Mouse (Mus musculus) lung, embryonic 14.5 days (tissue): ENCODE measurements around the gene Slc5a4a. TPM values are rescaled to one million over a fixed set of nuclear protein-coding genes. Genes with fewer than 3 reads are reported as not detected.
A peak's percentile ranks its signal among the peaks of the same experiment; 100 is the strongest.

Source experiments
- ATAC-seq: fragments of 200-750 bp; cut with Nextera tagmentation; 2 replicates; pipeline ENCODE4 v1.8.0; 2017; ENCODE audit warnings: mild to moderate bottlenecking, moderate TSS enrichment, moderate library complexity; ENCODE audit not compliant: insufficient read depth
- DNase-seq: peaks from one replicate; pipeline ENCODE4 v3.0.0-alpha.2; 2015
- H3K27ac ChIP-seq: fragments of 300-500 bp; sonication (generic); 2 replicates; pipeline ENCODE4 v1.5.1; 2014; ENCODE audit warnings: low read depth, mild to moderate bottlenecking, moderate library complexity
- H3K27me3 ChIP-seq: fragments of 300-500 bp; sonication (generic); 2 replicates; pipeline ENCODE4 v1.6.1; 2014; ENCODE audit warnings: low read length, control low read depth; ENCODE audit not compliant: insufficient read depth
- H3K36me3 ChIP-seq: fragments of 300-500 bp; sonication (generic); 2 replicates; pipeline ENCODE4 v1.6.1; 2014; ENCODE audit warnings: control low read depth; ENCODE audit not compliant: insufficient read depth
- H3K4me1 ChIP-seq: fragments of 300-500 bp; sonication (generic); 2 replicates; pipeline ENCODE4 v1.6.1; 2014; ENCODE audit warnings: antibody characterized with exemption, control low read depth; ENCODE audit not compliant: insufficient read depth
- H3K4me2 ChIP-seq: fragments of 300-500 bp; sonication (generic); 2 replicates; pipeline ENCODE4 v1.6.1; 2014; ENCODE audit warnings: mild to moderate bottlenecking
- H3K4me3 ChIP-seq: fragments of 300-500 bp; sonication (generic); 2 replicates; pipeline ENCODE4 v1.5.1; 2014; ENCODE audit warnings: low read depth, low read length
- H3K9ac ChIP-seq: fragments of 300-500 bp; sonication (generic); 2 replicates; pipeline ENCODE4 v1.6.1; 2014
- H3K9me3 ChIP-seq: fragments of 300-500 bp; sonication (generic); 2 replicates; pipeline ENCODE4 v1.6.1; 2016; ENCODE audit warnings: low read depth, low read length, control low read depth
- CTCF ChIP-seq: IDR thresholded peaks from 2 replicates; pipeline ENCODE4 v1.5.1; 2016; ENCODE audit warnings: antibody characterized with exemption, low read depth
- WGBS: fragments of 180-500 bp; shearing (Covaris S2); extraction: QIAGEN DNeasy Blood & Tissue Kit; methylation state at CpG from one replicate; pipeline ENCODE4 v1.1.7; 2014; 5-methylcytosine and 5-hydroxymethylcytosine counted together
- polyA plus RNA-seq: library from polyadenylated mRNA; unstranded; fragments of >200 nt; fragmentation: Nextera tagmentation; extraction: Ambion mirVana; gene quantifications from 2 replicates; pipeline ENCODE4 v1.2.1, GENCODE M21; 2014

The Slc5a4a gene
- polyA plus RNA-seq, 1 experiment from 2014 or later, result not detected

- no peaks in the 10 kb centered on the region for H3K9me3 ChIP-seq
- no peak overlapping the region for H3K27ac ChIP-seq
- ATAC-seq, result no peak
- H3K4me3 ChIP-seq, result no peak overlapping the region
- no peaks in the 10 kb centered on the region for H3K4me1 ChIP-seq
- no peaks in the 10 kb centered on the region for H3K36me3 ChIP-seq
- 85% methylated on average over 3 of the region's 3 CpGs for WGBS
- no peak for DNase-seq
- no peak overlapping the region for H3K4me2 ChIP-seq
- no peak overlapping the region for H3K9ac ChIP-seq
- no peaks in the 10 kb centered on the region for H3K27me3 ChIP-seq
- TF ChIP-seq CTCF, result no peak
These were observed 54.2 kb downstream of the Slc5a4a start for GRCm38 (mm10) chr10:76201416-76201815.

GRCm38 (mm10) chr10:76201978-76202377 is 54.7 kb downstream of the Slc5a4a start:
- WGBS, result 17% methylated on average over 7 of the region's 7 CpGs
- DNase-seq, result peak; percentile 88
- no peaks in the 10 kb centered on the region for H3K9me3 ChIP-seq
- no peak overlapping the region for H3K9ac ChIP-seq
- no peak overlapping the region for H3K4me3 ChIP-seq
- no peak overlapping the region for H3K27ac ChIP-seq
- H3K4me1 ChIP-seq, result no peaks in the 10 kb centered on the region
- peaks cover 4% of the 10 kb centered on the region; the same call in 1 of the 2 replicates for H3K36me3 ChIP-seq
- TF ChIP-seq CTCF, result peak; percentile 77
- H3K27me3 ChIP-seq, result no peaks in the 10 kb centered on the region
- ATAC-seq, result no peak
- no peak overlapping the region for H3K4me2 ChIP-seq

GRCm38 (mm10) chr10:76203798-76204283 is 56.6 kb downstream of the Slc5a4a start:
- peaks cover 19% of the 10 kb centered on the region for H3K36me3 ChIP-seq
- TF ChIP-seq CTCF, result peak; percentile 57
- 0 out of 2 replicates have a peak, but pooled peaks have one; percentile 17 for ATAC-seq
- H3K27me3 ChIP-seq, result no peaks in the 10 kb centered on the region
- no peak overlapping the region for H3K27ac ChIP-seq
- WGBS, result 15% methylated on average over 18 of the region's 18 CpGs
- peak overlapping the region; percentile 56 for H3K9ac ChIP-seq
- DNase-seq, result peak; percentile 77
- H3K4me2 ChIP-seq, result peak overlapping the region; percentile 64
- H3K4me1 ChIP-seq, result no peaks in the 10 kb centered on the region
- no peaks in the 10 kb centered on the region for H3K9me3 ChIP-seq
- peak overlapping the region; percentile 34 for H3K4me3 ChIP-seq

GRCm38 (mm10) chr10:76207262-76207796 is 60.1 kb downstream of the Slc5a4a start:
- no peak overlapping the region for H3K4me3 ChIP-seq
- H3K4me2 ChIP-seq, result no peak overlapping the region
- no peak overlapping the region for H3K27ac ChIP-seq
- WGBS, result 78% methylated on average over 13 of the region's 13 CpGs
- ATAC-seq (no peak), DNase-seq (no peak)
- peaks cover 35% of the 10 kb centered on the region for H3K36me3 ChIP-seq
- TF ChIP-seq CTCF, result no peak
- no peak overlapping the region for H3K9ac ChIP-seq
- H3K9me3 ChIP-seq, result no peaks in the 10 kb centered on the region
- no peaks in the 10 kb centered on the region for H3K4me1 ChIP-seq
- H3K27me3 ChIP-seq, result no peaks in the 10 kb centered on the region

- TF ChIP-seq CTCF, result no peak
- ATAC-seq, result no peak
- 86% methylated on average over 8 of the region's 8 CpGs for WGBS
- no peak overlapping the region for H3K4me2 ChIP-seq
- no peaks in the 10 kb centered on the region for H3K9me3 ChIP-seq
- no peak for DNase-seq
- H3K9ac ChIP-seq, result no peak overlapping the region
- H3K36me3 ChIP-seq, result peaks cover 50% of the 10 kb centered on the region
- H3K27me3 ChIP-seq, result no peaks in the 10 kb centered on the region
- H3K27ac ChIP-seq, result no peak overlapping the region
- no peak overlapping the region for H3K4me3 ChIP-seq
- no peaks in the 10 kb centered on the region for H3K4me1 ChIP-seq
These were observed 62.0 kb downstream of the Slc5a4a start for GRCm38 (mm10) chr10:76209241-76209640.

GRCm38 (mm10) chr10:76210806-76211205 is 63.6 kb downstream of the Slc5a4a start:
- no peak for ATAC-seq
- no peaks in the 10 kb centered on the region for H3K4me1 ChIP-seq
- WGBS, result 92% methylated on average over 7 of the region's 7 CpGs
- H3K9me3 ChIP-seq, result no peaks in the 10 kb centered on the region
- no peaks in the 10 kb centered on the region for H3K27me3 ChIP-seq
- TF ChIP-seq CTCF, result no peak
- no peak overlapping the region for H3K27ac ChIP-seq
- H3K4me2 ChIP-seq, result no peak overlapping the region
- H3K4me3 ChIP-seq, result no peak overlapping the region
- no peak overlapping the region for H3K9ac ChIP-seq
- no peak for DNase-seq
- peaks cover 65% of the 10 kb centered on the region for H3K36me3 ChIP-seq

GRCm38 (mm10) chr10:76212121-76212520 is 64.9 kb downstream of the Slc5a4a start:
- DNase-seq (no peak), ATAC-seq (no peak)
- WGBS, result 92% methylated on average over 6 of the region's 6 CpGs
- no peak for TF ChIP-seq CTCF
- no peak overlapping the region for H3K4me3 ChIP-seq
- no peaks in the 10 kb centered on the region for H3K9me3 ChIP-seq
- no peak overlapping the region for H3K4me2 ChIP-seq
- no peaks in the 10 kb centered on the region for H3K27me3 ChIP-seq
- H3K9ac ChIP-seq, result no peak overlapping the region
- H3K4me1 ChIP-seq, result no peaks in the 10 kb centered on the region
- peaks cover 70% of the 10 kb centered on the region for H3K36me3 ChIP-seq
- H3K27ac ChIP-seq, result no peak overlapping the region

GRCm38 (mm10) chr10:76214161-76214560 is 66.9 kb downstream of the Slc5a4a start:
- 86% methylated on average over 4 of the region's 4 CpGs for WGBS
- H3K9me3 ChIP-seq, result no peaks in the 10 kb centered on the region
- H3K4me1 ChIP-seq, result no peaks in the 10 kb centered on the region
- H3K4me2 ChIP-seq, result no peak overlapping the region
- H3K36me3 ChIP-seq, result peaks cover 61% of the 10 kb centered on the region; the same call in 1 of the 2 replicates
- H3K27me3 ChIP-seq, result no peaks in the 10 kb centered on the region
- no peak for TF ChIP-seq CTCF
- no peak overlapping the region for H3K4me3 ChIP-seq
- DNase-seq (no peak), ATAC-seq (no peak)
- no peak overlapping the region for H3K9ac ChIP-seq
- H3K27ac ChIP-seq, result no peak overlapping the region
